Mouse (Mus musculus): ENCODE measurements around the gene Arid1b. TPM values are rescaled to one million over a fixed set of nuclear protein-coding genes. Genes with fewer than 3 reads are reported as not detected.

The Arid1b gene
- polyA plus RNA-seq, 1 experiment from 2014 or later, result 5.2 TPM

DNA sequence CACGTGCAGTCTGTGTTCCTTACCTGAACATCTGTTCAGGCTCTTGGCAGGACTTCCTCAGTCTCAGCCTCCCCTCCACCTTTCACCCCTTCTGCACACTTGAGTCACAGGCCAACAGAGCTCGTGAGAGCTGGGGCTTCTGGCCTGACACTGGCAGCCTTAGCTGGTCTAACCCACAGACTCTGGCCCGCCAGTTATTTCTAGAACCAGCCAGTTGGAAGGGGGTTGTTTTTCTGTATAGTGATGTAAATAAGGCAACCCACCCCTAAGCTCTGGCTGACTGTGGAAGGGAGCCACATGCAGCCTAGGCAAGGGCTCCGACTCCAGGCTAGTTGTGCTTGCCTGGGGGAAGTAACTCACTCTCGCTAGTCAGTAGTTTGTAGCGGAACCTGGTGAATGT lies 276.7 kb downstream of the Arid1b start:
- Histone ChIP-seq H3K9ac (no peak overlapping the region), H3K36me3 (peaks cover 17% of the 10 kb centered on the region), H3K4me1 (no peaks in the 10 kb centered on the region; the same call in 1 of the 2 replicates), H3K27me3 (replicated peaks) (no peaks in the 10 kb centered on the region), H3K9me3 (no peaks in the 10 kb centered on the region), H3K4me2 (no peak overlapping the region), H3K4me3 (no peak overlapping the region), H3K27ac (replicated peaks) (no peak overlapping the region)
- WGBS, result 75% methylated on average over 6 of the region's 6 CpGs
- ATAC-seq (ENCODE audit: extremely low read depth, insufficient number of reproducible peaks, low FRiP score, low TSS enrichment), result no peak

- Histone ChIP-seq H3K4me2 (no peak overlapping the region), H3K27ac (replicated peaks) (no peak overlapping the region), H3K9me3 (no peaks in the 10 kb centered on the region), H3K4me3 (no peak overlapping the region), H3K9ac (no peak overlapping the region), H3K36me3 (peaks cover 5% of the 10 kb centered on the region), H3K4me1 (peaks cover 15% of the 10 kb centered on the region), H3K27me3 (replicated peaks) (no peaks in the 10 kb centered on the region)
- WGBS, result 89% methylated on average over 3 of the region's 3 CpGs
- ATAC-seq (ENCODE audit: extremely low read depth, insufficient number of reproducible peaks, low FRiP score, low TSS enrichment), result no peak
These were observed 279.0 kb downstream of the Arid1b start for GRCm38 (mm10) chr17:5273118-5273517.

DNA sequence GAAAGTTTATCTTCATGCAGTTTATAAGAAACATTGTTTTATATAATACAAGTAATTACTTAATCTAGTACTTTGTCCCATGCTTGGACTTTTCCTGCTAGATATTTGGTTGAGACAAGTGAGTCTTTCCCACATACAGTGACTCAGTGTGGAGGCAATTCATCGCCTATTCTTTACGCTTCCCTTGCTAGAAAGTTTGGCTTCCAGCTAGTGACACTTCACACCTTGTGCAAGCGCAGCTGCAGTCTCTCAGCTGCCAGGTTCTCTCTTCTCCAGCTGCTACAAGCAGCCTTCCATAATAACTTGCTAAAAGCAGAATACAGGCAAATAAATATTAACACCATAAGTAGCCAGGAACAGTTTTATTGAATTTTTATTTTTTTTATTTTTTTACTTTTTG lies 279.6 kb downstream of the Arid1b start:
- H3K4me2 ChIP-seq, result no peak overlapping the region
- H3K4me1 ChIP-seq, result peaks cover 17% of the 10 kb centered on the region
- no peaks in the 10 kb centered on the region for H3K27me3 ChIP-seq (replicated peaks)
- H3K36me3 ChIP-seq, result peaks cover 2% of the 10 kb centered on the region; the same call in 1 of the 2 replicates
- no peak overlapping the region for H3K4me3 ChIP-seq
- no peaks in the 10 kb centered on the region for H3K9me3 ChIP-seq
- 61% methylated on average over 3 of the region's 3 CpGs for WGBS
- H3K9ac ChIP-seq, result no peak overlapping the region
- ATAC-seq (ENCODE audit: extremely low read depth, insufficient number of reproducible peaks, low FRiP score, low TSS enrichment), result no peak
- no peak overlapping the region for H3K27ac ChIP-seq (replicated peaks)

DNA sequence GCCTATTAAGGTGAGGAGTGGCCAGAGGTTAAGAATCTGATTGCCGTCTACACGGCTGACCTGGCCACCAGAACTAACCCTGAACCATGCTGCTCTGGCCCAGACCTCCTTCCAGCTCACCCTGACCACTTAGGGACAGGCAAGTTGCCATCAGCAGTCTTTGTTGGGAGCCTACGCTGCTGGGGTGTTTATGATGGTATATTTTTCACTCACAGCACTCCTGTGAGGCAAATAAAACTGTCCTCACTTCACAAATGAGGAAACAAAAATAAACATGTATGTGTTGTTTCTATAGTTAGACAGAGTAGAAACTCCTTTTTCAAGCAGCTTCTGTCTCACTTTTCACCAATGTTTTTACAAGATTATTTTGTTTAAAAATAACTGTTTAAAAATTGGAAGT lies 280.3 kb downstream of the Arid1b start:
- peaks cover 7% of the 10 kb centered on the region for H3K36me3 ChIP-seq
- H3K27ac ChIP-seq (replicated peaks), result no peak overlapping the region
- ATAC-seq (ENCODE audit: extremely low read depth, insufficient number of reproducible peaks, low FRiP score, low TSS enrichment), result no peak

DNA sequence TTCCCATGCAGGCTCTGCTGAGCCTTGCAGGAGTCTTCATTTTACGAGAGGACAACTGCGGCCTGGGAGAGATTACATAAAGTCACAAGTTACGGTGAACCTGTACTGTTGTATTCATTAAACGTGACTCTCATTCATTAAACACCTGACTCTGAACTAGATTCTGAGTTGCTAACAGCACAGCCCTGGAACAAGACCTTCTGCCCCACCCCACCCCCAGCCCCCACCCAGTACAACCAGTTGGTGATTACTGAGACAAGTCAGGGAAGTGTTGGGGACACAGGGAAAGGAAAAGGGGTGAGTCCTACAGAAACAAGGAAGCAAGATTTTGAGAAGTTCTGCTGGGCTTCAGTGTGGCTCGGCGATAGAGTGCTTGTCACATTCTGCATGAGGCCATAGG lies 281.6 kb downstream of the Arid1b start:
- no peak for ATAC-seq (ENCODE audit: extremely low read depth, insufficient number of reproducible peaks, low FRiP score, low TSS enrichment)
- Histone ChIP-seq H3K27me3 (replicated peaks) (no peaks in the 10 kb centered on the region), H3K9ac (no peak overlapping the region), H3K4me1 (peaks cover 17% of the 10 kb centered on the region), H3K9me3 (no peaks in the 10 kb centered on the region), H3K4me3 (no peak overlapping the region), H3K36me3 (peaks cover 11% of the 10 kb centered on the region), H3K27ac (replicated peaks) (no peak overlapping the region), H3K4me2 (no peak overlapping the region)
- 89% methylated on average over 6 of the region's 6 CpGs for WGBS

More for the DNA sequence above, 280.3 kb downstream of the Arid1b start:
- H3K4me1 ChIP-seq, result peaks cover 17% of the 10 kb centered on the region
- H3K4me2 ChIP-seq, result no peak overlapping the region
- WGBS, result 84% methylated on average over 3 of the region's 3 CpGs
- H3K27me3 ChIP-seq (replicated peaks), result no peaks in the 10 kb centered on the region
- H3K4me3 ChIP-seq, result no peak overlapping the region
- H3K9me3 ChIP-seq, result no peaks in the 10 kb centered on the region
- H3K9ac ChIP-seq, result no peak overlapping the region

- H3K36me3 ChIP-seq, result peaks cover 20% of the 10 kb centered on the region
- WGBS, result 66% methylated on average over 17 of the region's 17 CpGs
- no peak for ATAC-seq (ENCODE audit: extremely low read depth, insufficient number of reproducible peaks, low FRiP score, low TSS enrichment)
- H3K9me3 ChIP-seq, result no peaks in the 10 kb centered on the region
- peaks cover 24% of the 10 kb centered on the region for H3K4me1 ChIP-seq
- no peaks in the 10 kb centered on the region for H3K27me3 ChIP-seq (replicated peaks)
- no peak overlapping the region for H3K4me3 ChIP-seq
- no peak overlapping the region for H3K9ac ChIP-seq
- no peak overlapping the region for H3K4me2 ChIP-seq
- H3K27ac ChIP-seq (replicated peaks), result no peak overlapping the region
These were observed 283.2 kb downstream of the Arid1b start for GRCm38 (mm10) chr17:5277137-5277871.

DNA sequence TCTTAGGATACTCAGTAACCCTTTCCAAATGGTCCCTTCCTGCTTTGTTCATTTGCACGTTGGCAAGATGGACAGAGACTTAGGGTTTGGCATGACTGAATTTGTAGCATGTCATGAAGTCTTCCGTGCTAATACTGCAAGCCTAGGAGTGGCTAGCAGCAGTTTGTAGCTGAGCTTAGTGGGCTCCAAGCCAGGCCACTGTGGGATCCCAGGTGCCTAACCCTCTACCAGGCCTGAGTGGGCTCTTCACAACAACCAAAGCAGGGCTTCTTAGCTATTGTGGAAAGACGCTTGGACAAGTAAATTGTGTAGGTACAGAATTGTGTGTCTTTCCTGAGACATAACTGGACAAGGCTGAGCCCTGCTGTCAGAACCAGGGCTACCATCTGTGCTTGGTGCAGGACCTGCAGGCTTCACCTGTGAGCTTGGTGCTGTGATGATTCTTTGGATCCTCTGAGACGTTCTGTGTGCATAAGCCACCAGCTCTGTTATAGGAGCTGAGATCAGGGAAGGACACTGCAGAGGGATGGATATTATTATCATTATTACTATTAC lies 286.4 kb downstream of the Arid1b start:
- H3K9me3 ChIP-seq, result no peaks in the 10 kb centered on the region
- no peak overlapping the region for H3K4me2 ChIP-seq

DNA sequence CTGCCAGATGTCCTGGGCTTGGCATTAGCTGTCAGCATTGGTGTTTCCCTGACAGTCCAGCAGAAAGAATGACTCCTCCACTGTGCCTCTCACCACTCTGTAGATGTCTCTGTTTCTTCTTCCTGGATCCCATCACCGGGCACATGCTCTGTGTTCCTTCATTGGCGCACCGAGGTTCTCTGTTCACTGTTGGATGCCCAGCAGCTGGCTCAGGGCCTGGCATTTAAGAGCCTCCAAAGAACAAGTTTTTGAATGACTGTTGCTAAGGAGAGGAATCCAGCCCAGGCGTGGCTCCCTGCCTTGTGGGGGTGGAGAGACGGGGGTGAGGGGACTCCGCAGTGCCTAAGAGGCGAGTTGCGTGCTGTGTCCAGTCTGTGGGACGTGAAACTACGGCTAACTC lies 290.7 kb downstream of the Arid1b start:
- peaks cover 19% of the 10 kb centered on the region for H3K36me3 ChIP-seq
- H3K4me2 ChIP-seq, result no peak overlapping the region
- no peak overlapping the region for H3K4me3 ChIP-seq
- 85% methylated on average over 10 of the region's 10 CpGs for WGBS
- H3K4me1 ChIP-seq, result peaks cover 40% of the 10 kb centered on the region
- no peak for ATAC-seq (ENCODE audit: extremely low read depth, insufficient number of reproducible peaks, low FRiP score, low TSS enrichment)
- no peak overlapping the region for H3K9ac ChIP-seq
- H3K27ac ChIP-seq (replicated peaks), result no peak overlapping the region
- no peaks in the 10 kb centered on the region for H3K27me3 ChIP-seq (replicated peaks)
- no peaks in the 10 kb centered on the region for H3K9me3 ChIP-seq

More for the DNA sequence above, 286.4 kb downstream of the Arid1b start:
- WGBS, result 80% methylated on average over 4 of the region's 4 CpGs
- ATAC-seq (ENCODE audit: extremely low read depth, insufficient number of reproducible peaks, low FRiP score, low TSS enrichment), result no peak
- Histone ChIP-seq H3K4me3 (no peak overlapping the region), H3K27ac (replicated peaks) (no peak overlapping the region), H3K4me1 (peaks cover 35% of the 10 kb centered on the region), H3K36me3 (peaks cover 30% of the 10 kb centered on the region), H3K9ac (no peak overlapping the region), H3K27me3 (replicated peaks) (no peaks in the 10 kb centered on the region)

DNA sequence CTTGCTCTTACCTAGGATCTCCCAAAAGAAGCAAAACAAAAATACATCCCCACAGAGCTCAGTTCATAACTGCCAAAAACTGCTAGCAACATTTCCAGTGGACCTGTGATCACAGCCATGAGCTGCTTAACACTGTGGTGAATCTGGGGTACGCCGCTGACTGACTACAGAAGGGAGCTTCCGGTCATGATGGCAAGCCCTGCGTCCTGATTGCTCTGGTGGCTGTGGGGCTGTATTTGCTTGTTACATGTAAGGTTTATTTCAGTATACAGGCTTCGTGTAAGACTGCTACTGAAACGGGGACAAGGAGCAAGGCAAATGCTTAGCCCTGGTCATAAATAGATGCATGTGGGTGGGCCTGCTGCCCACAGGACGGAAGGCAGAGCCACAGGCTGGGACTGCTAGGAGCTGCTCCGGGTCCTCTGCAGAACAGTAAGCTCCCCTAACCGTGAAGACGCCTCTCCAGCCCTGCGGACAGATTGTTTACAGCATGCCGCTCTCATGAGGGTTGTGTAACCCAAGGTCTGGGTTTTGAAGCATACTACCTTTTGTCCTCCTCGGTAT lies 291.8 kb downstream of the Arid1b start:
- Histone ChIP-seq H3K4me3 (no peak overlapping the region), H3K9me3 (no peaks in the 10 kb centered on the region), H3K9ac (peak overlapping the region; percentile 37; the same call in 1 of the 2 replicates), H3K27ac (replicated peaks) (peak overlapping the region; percentile 32; the same call in 1 of the 2 replicates), H3K4me2 (no peak overlapping the region), H3K36me3 (peaks cover 25% of the 10 kb centered on the region), H3K4me1 (peaks cover 40% of the 10 kb centered on the region), H3K27me3 (replicated peaks) (no peaks in the 10 kb centered on the region)
- 74% methylated on average over 13 of the region's 13 CpGs for WGBS
- no peak for ATAC-seq (ENCODE audit: extremely low read depth, insufficient number of reproducible peaks, low FRiP score, low TSS enrichment)

- 0 out of 2 replicates have a peak overlapping the region, but pooled peaks have one; percentile 20 for H3K27ac ChIP-seq (replicated peaks)
- H3K36me3 ChIP-seq, result peaks cover 28% of the 10 kb centered on the region
- no peak overlapping the region; the same call in 1 of the 2 replicates for H3K9ac ChIP-seq
- WGBS, result 72% methylated on average over 15 of the region's 15 CpGs
- H3K4me1 ChIP-seq, result peaks cover 32% of the 10 kb centered on the region
- H3K4me2 ChIP-seq, result no peak overlapping the region
- no peak overlapping the region for H3K4me3 ChIP-seq
- no peaks in the 10 kb centered on the region for H3K27me3 ChIP-seq (replicated peaks)
- no peaks in the 10 kb centered on the region for H3K9me3 ChIP-seq
- ATAC-seq (ENCODE audit: extremely low read depth, insufficient number of reproducible peaks, low FRiP score, low TSS enrichment), result no peak
These were observed 292.6 kb downstream of the Arid1b start for GRCm38 (mm10) chr17:5286571-5287209.

GRCm38 (mm10) chr17:5287210-5287591 lies 293.1 kb downstream of the Arid1b start:
- Histone ChIP-seq H3K27ac (replicated peaks) (no peak overlapping the region; the same call in 1 of the 2 replicates), H3K4me2 (no peak overlapping the region), H3K9me3 (no peaks in the 10 kb centered on the region), H3K4me3 (no peak overlapping the region), H3K4me1 (peaks cover 32% of the 10 kb centered on the region), H3K9ac (no peak overlapping the region; the same call in 1 of the 2 replicates), H3K36me3 (peaks cover 26% of the 10 kb centered on the region), H3K27me3 (replicated peaks) (no peaks in the 10 kb centered on the region)
- no peak for ATAC-seq (ENCODE audit: extremely low read depth, insufficient number of reproducible peaks, low FRiP score, low TSS enrichment)
- 68% methylated on average over 4 of the region's 4 CpGs for WGBS
